Mouse (Mus musculus) liver, embryonic 16.5 days (tissue): ENCODE measurements around the gene Cdh15. TPM values are rescaled to one million over a fixed set of nuclear protein-coding genes. Genes with fewer than 3 reads are reported as not detected.
A peak's percentile ranks its signal among the peaks of the same experiment; 100 is the strongest.

Experiments used
- ATAC-seq: fragments of 200-750 bp; cut with Nextera tagmentation; 2 replicates; pipeline ENCODE4 v1.8.0; 2017; ENCODE audit warnings: low read depth, mild to moderate bottlenecking, moderate number of reproducible peaks, moderate library complexity
- H3K27ac ChIP-seq: fragments of 300-500 bp; sonication (generic); 2 replicates; pipeline ENCODE4 v1.5.1; 2014; ENCODE audit warnings: mild to moderate bottlenecking, low read length
- H3K27me3 ChIP-seq: fragments of 300-500 bp; sonication (generic); 2 replicates; pipeline ENCODE4 v1.6.1; 2014; ENCODE audit warnings: low read depth, low read length, mixed read lengths; ENCODE audit not compliant: control insufficient read depth, insufficient read depth
- H3K36me3 ChIP-seq: fragments of 300-500 bp; sonication (generic); 2 replicates; pipeline ENCODE4 v1.6.1; 2014; ENCODE audit warnings: mild to moderate bottlenecking; ENCODE audit not compliant: control insufficient read depth, insufficient read depth
- H3K4me1 ChIP-seq: fragments of 300-500 bp; sonication (generic); 2 replicates; pipeline ENCODE4 v1.6.1; 2014; ENCODE audit warnings: low read depth, low read length, mixed read lengths; ENCODE audit not compliant: control insufficient read depth
- H3K4me2 ChIP-seq: fragments of 300-500 bp; sonication (generic); 2 replicates; pipeline ENCODE4 v1.6.1; 2014; ENCODE audit warnings: low read depth, low read length, mixed read lengths
- H3K4me3 ChIP-seq: fragments of 300-500 bp; sonication (generic); 2 replicates; pipeline ENCODE4 v1.5.1; 2014; ENCODE audit warnings: low read depth, mild to moderate bottlenecking, low read length
- H3K9ac ChIP-seq: fragments of 300-500 bp; sonication (generic); 2 replicates; pipeline ENCODE4 v1.6.1; 2014; ENCODE audit warnings: low read depth, low read length
- H3K9me3 ChIP-seq: fragments of 300-500 bp; sonication (generic); replicated peaks from 2 replicates; pipeline ENCODE4 v1.6.1; 2016; ENCODE audit warnings: low read length; ENCODE audit not compliant: control insufficient read depth
- WGBS: fragments of 180-500 bp; shearing (Covaris S2); extraction: QIAGEN DNeasy Blood & Tissue Kit; methylation state at CpG from one replicate; pipeline ENCODE4 v1.1.7; 2014; ENCODE audit not compliant: insufficient replicate concordance; 5-methylcytosine and 5-hydroxymethylcytosine counted together
- polyA plus RNA-seq: library from polyadenylated mRNA; unstranded; fragments of >200 nt; fragmentation: Nextera tagmentation; extraction: Ambion mirVana; gene quantifications from 2 replicates; pipeline ENCODE4 v1.2.1, GENCODE M21; 2015

The Cdh15 gene
- polyA plus RNA-seq, 1 experiment from 2014 or later = 0.38 TPM

- H3K27me3 ChIP-seq = no peaks in the 10 kb centered on the region
- no peak for ATAC-seq
- 70% methylated on average over 8 of the region's 8 CpGs for WGBS
- H3K27ac ChIP-seq = no peak overlapping the region
- no peaks in the 10 kb centered on the region for H3K9me3 ChIP-seq
- no peak overlapping the region for H3K9ac ChIP-seq
- no peak overlapping the region for H3K4me2 ChIP-seq
- H3K4me1 ChIP-seq = no peaks in the 10 kb centered on the region; the same call in 1 of the 2 replicates
- H3K36me3 ChIP-seq = no peaks in the 10 kb centered on the region
- no peak overlapping the region for H3K4me3 ChIP-seq
Observed at GRCm38 (mm10) chr8:122834416-122834815, 13.3 kb upstream of the Cdh15 start.

GRCm38 (mm10) chr8:122834971-122835370 lies 12.8 kb upstream of the Cdh15 start:
- H3K4me3 ChIP-seq = no peak overlapping the region
- no peaks in the 10 kb centered on the region; the same call in 1 of the 2 replicates for H3K4me1 ChIP-seq
- H3K36me3 ChIP-seq = no peaks in the 10 kb centered on the region
- H3K27ac ChIP-seq = no peak overlapping the region
- WGBS = 17% methylated on average over 8 of the region's 8 CpGs
- ATAC-seq = peak; percentile 52
- H3K4me2 ChIP-seq = no peak overlapping the region
- no peak overlapping the region for H3K9ac ChIP-seq
- H3K9me3 ChIP-seq = no peaks in the 10 kb centered on the region
- no peaks in the 10 kb centered on the region for H3K27me3 ChIP-seq

GRCm38 (mm10) chr8:122836199-122836598 lies 11.6 kb upstream of the Cdh15 start:
- no peak overlapping the region for H3K4me3 ChIP-seq
- no peak overlapping the region for H3K9ac ChIP-seq
- WGBS = 70% methylated on average over 12 of the region's 12 CpGs
- H3K4me2 ChIP-seq = no peak overlapping the region
- no peaks in the 10 kb centered on the region; the same call in 1 of the 2 replicates for H3K27me3 ChIP-seq
- H3K36me3 ChIP-seq = no peaks in the 10 kb centered on the region
- H3K27ac ChIP-seq = no peak overlapping the region
- H3K9me3 ChIP-seq = no peaks in the 10 kb centered on the region
- ATAC-seq = no peak
- no peaks in the 10 kb centered on the region for H3K4me1 ChIP-seq

- no peak overlapping the region for H3K4me2 ChIP-seq
- 70% methylated on average over 13 of the region's 13 CpGs for WGBS
- ATAC-seq = peak; percentile 67
- H3K27ac ChIP-seq = no peak overlapping the region
- H3K27me3 ChIP-seq = no peaks in the 10 kb centered on the region; the same call in 1 of the 2 replicates
- no peak overlapping the region for H3K4me3 ChIP-seq
- H3K36me3 ChIP-seq = no peaks in the 10 kb centered on the region
- H3K9ac ChIP-seq = no peak overlapping the region
- no peaks in the 10 kb centered on the region for H3K9me3 ChIP-seq
- no peaks in the 10 kb centered on the region for H3K4me1 ChIP-seq
Observed at GRCm38 (mm10) chr8:122836696-122837095, 11.1 kb upstream of the Cdh15 start.

GRCm38 (mm10) chr8:122844161-122844560 lies 3.6 kb upstream of the Cdh15 start:
- Histone ChIP-seq H3K27me3 (peaks cover 11% of the 10 kb centered on the region), H3K36me3 (no peaks in the 10 kb centered on the region), H3K27ac (no peak overlapping the region), H3K4me1 (peaks cover 3% of the 10 kb centered on the region; the same call in 1 of the 2 replicates), H3K9ac (no peak overlapping the region), H3K4me2 (no peak overlapping the region), H3K4me3 (no peak overlapping the region), H3K9me3 (no peaks in the 10 kb centered on the region)
- WGBS = 26% methylated on average over 3 of the region's 3 CpGs
- ATAC-seq = no peak

DNA sequence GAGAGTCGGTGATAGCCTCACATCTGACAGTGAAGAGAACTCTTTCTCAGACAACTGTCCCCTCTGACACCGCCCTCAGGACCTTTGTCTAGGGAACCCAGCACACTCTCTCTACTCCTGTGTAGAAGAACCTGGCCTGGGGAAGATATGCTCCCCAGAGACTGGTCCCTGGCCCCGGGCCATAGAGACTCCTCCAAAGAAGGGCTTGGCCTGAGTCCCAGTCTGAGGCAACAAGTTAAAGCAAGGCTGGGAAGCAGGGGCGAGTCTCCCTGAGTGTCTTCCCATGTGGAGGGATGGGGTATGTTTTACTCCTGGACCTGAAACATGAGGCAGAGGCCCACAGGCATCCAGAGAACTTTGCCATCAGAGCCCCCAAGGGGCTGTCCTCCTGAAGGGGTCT lies 2.1 kb upstream of the Cdh15 start:
- H3K27ac ChIP-seq = no peak overlapping the region
- no peak overlapping the region for H3K4me3 ChIP-seq
- no peak overlapping the region for H3K9ac ChIP-seq
- no peaks in the 10 kb centered on the region for H3K36me3 ChIP-seq
- H3K27me3 ChIP-seq = peaks cover 11% of the 10 kb centered on the region
- no peak for ATAC-seq
- H3K9me3 ChIP-seq = no peaks in the 10 kb centered on the region
- WGBS = 64% methylated on average over 4 of the region's 4 CpGs
- H3K4me2 ChIP-seq = no peak overlapping the region
- peaks cover 3% of the 10 kb centered on the region; the same call in 1 of the 2 replicates for H3K4me1 ChIP-seq

DNA sequence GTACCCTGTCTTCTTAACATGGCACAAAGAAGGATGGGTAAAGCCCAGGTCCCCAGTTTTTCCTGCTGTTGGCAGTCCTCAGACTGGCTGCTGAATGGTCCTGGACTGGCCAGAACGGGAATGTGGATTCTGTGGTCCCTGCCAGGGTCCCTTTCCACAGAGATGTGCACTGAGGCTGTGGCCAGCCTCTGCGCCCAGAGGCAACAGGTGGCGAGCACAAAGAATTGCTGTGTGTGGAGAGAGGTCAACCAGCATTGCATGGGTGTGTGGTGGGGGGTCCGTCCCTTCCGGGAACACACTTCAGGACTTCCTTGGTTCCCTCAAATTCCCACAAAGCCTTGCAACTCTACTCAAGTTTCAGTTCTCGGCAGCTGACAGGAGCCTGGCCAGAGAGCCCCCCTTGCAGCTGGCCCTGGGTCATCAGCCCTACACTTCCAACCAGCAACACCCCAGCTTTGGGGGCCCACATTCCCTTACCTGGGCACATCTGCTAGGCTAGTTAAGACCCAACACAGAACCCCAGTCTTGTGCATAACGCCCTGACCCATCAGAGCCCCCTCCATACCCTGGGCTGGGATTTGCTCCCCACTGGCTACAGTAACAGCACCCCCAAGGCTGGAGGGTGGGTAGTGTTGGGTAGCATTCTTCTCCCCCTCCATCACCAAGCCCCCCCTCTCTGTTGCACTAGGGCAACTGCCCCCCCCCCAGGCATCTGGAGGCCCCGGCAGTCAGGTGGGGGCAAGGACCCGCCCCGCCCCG lies 1.6 kb downstream of the Cdh15 start:
- no peak overlapping the region for H3K27ac ChIP-seq
- H3K9ac ChIP-seq = no peak overlapping the region
- H3K36me3 ChIP-seq = no peaks in the 10 kb centered on the region
- no peak for ATAC-seq
- H3K4me2 ChIP-seq = no peak overlapping the region
- H3K4me3 ChIP-seq = no peak overlapping the region
- no peaks in the 10 kb centered on the region for H3K9me3 ChIP-seq
- peaks cover 12% of the 10 kb centered on the region; the same call in 1 of the 2 replicates for H3K27me3 ChIP-seq
- peaks cover 3% of the 10 kb centered on the region; the same call in 1 of the 2 replicates for H3K4me1 ChIP-seq
- WGBS = 67% methylated on average over 9 of the region's 11 CpGs

DNA sequence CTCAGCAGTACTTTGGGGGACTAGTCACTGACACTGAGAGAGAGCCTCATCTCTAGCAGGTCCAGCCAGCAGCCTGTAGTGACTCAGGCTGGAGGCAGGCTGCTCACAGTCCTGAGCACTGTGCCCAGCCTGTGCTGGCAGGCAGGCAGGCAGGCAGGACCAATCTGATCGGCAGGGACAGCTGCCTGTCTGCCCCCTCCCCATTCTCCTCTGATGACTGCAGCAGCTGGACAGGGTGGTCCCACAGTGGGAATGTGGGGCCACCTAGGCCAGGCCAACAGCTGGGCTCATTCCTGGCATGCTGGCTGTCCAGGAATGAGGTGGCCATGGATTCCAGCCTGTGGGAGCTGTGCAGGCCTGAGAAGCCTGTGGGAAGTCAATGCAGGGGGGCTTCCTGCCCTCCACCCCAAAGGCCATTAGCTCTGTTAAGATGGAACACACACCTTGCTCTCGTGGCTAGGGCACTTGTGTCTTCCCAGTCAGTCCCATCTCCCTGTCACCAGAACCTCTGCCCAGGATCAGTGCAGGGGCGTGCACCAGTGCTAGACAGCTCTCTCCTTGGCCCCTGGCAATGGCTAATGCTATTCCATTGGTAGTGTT lies 3.0 kb downstream of the Cdh15 start:
- Histone ChIP-seq H3K9me3 (no peaks in the 10 kb centered on the region), H3K4me1 (peaks cover 3% of the 10 kb centered on the region; the same call in 1 of the 2 replicates), H3K27me3 (peaks cover 12% of the 10 kb centered on the region; the same call in 1 of the 2 replicates), H3K36me3 (no peaks in the 10 kb centered on the region), H3K9ac (no peak overlapping the region), H3K4me2 (no peak overlapping the region), H3K27ac (no peak overlapping the region), H3K4me3 (no peak overlapping the region)
- WGBS = 49% methylated on average over 3 of the region's 3 CpGs
- ATAC-seq = no peak
